Mouse (Mus musculus): ENCODE data around the gene Kif20b. TPM values are rescaled to one million over a fixed set of nuclear protein-coding genes. Genes with fewer than 3 reads are reported as not detected.

The Kif20b gene
- polyA plus RNA-seq, 1 experiment from 2014 or later, result 33.3 TPM

DNA sequence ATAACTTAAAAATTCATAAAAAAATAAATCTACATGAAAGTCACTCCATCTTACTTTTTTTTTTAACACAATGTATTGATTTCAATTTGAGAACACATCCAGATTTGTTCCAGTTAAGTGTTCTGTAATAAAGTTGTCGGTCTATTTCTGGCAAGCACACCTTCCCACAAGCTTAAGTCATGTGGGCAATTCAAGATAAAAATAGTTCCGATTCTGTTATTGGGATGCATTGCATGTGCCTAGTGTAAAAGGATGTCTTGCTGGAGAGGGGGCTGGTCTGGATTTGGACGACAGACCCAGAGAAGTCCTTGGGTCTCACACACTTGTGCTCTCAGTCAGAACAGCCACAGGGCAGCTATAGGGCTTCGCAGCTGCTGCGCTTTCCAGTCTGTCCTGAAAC is 15.4 kb upstream of the Kif20b start:
- ATAC-seq (replicated peaks; ENCODE audit: low FRiP score, low read depth) (no peak), DNase-seq (ENCODE audit: low spot score) (no peak)
- Histone ChIP-seq H3K4me1 (replicated peaks; ENCODE audit: insufficient read depth, low read length) (no peaks in the 10 kb centered on the region), H3K27ac (no peak overlapping the region), H3K4me3 (replicated peaks; ENCODE audit: low read depth, low read length) (no peak overlapping the region), H3K36me3 (ENCODE audit: insufficient read depth, low read length) (no peaks in the 10 kb centered on the region), H3K4me2 (ENCODE audit: low read length) (no peak overlapping the region), H3K9ac (ENCODE audit: low read depth, low read length) (no peak overlapping the region), H3K9me3 (replicated peaks; ENCODE audit: low read length) (no peaks in the 10 kb centered on the region), H3K27me3 (ENCODE audit: insufficient read depth, low read length) (no peaks in the 10 kb centered on the region)
- 76% methylated on average over 5 of the region's 5 CpGs for WGBS
- no peak for TF ChIP-seq CTCF (IDR thresholded peaks at IDR 0.05; ENCODE audit: low read depth)

DNA sequence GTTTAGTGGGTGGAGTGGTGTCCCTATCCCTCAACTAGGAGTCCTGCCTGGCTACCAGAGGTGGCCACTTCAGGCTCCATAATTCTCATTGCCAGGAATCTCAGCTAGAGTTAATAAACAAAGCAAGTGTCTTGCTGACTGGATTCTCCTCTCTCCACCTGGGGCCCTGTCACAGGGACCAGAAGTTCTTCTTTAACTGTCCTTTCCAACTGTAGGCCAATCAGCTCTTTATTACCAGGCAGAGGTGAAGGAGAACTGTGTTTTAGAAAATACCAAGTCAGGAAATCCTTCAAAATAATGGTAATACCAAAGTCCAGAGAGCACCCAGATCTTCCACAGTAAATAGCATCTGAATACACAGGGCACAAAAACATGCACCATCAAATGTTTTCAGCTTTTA is 9.8 kb upstream of the Kif20b start:
- Histone ChIP-seq H3K4me2 (ENCODE audit: low read length) (no peak overlapping the region), H3K4me3 (replicated peaks; ENCODE audit: low read depth, low read length) (no peak overlapping the region), H3K4me1 (replicated peaks; ENCODE audit: insufficient read depth, low read length) (no peaks in the 10 kb centered on the region), H3K9ac (ENCODE audit: low read depth, low read length) (no peak overlapping the region), H3K9me3 (replicated peaks; ENCODE audit: low read length) (no peaks in the 10 kb centered on the region), H3K27me3 (ENCODE audit: insufficient read depth, low read length) (no peaks in the 10 kb centered on the region), H3K27ac (no peak overlapping the region), H3K36me3 (ENCODE audit: insufficient read depth, low read length) (no peaks in the 10 kb centered on the region)
- no peak for ATAC-seq (replicated peaks; ENCODE audit: low FRiP score, low read depth)
- no peak for DNase-seq (ENCODE audit: low spot score)
- no peak for TF ChIP-seq CTCF (IDR thresholded peaks at IDR 0.05; ENCODE audit: low read depth)

DNA sequence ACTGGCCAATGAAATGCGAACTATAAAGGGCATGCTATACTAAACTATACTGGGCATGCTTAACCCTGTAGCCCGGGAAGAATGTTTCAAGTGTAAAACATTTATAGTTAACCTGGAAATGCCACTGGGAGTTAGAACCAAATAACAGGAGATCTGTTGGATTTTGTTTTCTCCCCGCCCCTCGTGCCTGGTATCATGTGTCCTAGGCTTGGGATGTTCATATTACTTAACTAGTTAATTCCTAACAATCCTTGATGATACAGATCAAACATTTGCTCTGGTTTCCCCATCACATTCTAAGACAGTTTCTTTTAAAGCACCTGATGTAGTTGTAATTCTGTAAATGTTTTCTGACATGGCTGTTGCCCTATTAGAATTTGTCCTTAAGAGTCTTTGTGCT is 2.1 kb upstream of the Kif20b start:
- no peak for DNase-seq (ENCODE audit: low spot score)
- 81% methylated on average over 4 of the region's 4 CpGs for WGBS
- H3K4me3 ChIP-seq (replicated peaks; ENCODE audit: low read depth, low read length), result no peak overlapping the region
- H3K9ac ChIP-seq (ENCODE audit: low read depth, low read length), result no peak overlapping the region
- no peaks in the 10 kb centered on the region for H3K4me1 ChIP-seq (replicated peaks; ENCODE audit: insufficient read depth, low read length)
- H3K27me3 ChIP-seq (ENCODE audit: insufficient read depth, low read length), result no peaks in the 10 kb centered on the region
- ATAC-seq (replicated peaks; ENCODE audit: low FRiP score, low read depth), result no peak
- no peak for TF ChIP-seq CTCF (IDR thresholded peaks at IDR 0.05; ENCODE audit: low read depth)
- no peak overlapping the region for H3K4me2 ChIP-seq (ENCODE audit: low read length)
- peaks cover 3% of the 10 kb centered on the region; the same call in 1 of the 2 replicates for H3K36me3 ChIP-seq (ENCODE audit: insufficient read depth, low read length)
- no peak overlapping the region for H3K27ac ChIP-seq
- H3K9me3 ChIP-seq (replicated peaks; ENCODE audit: low read length), result no peaks in the 10 kb centered on the region

DNA sequence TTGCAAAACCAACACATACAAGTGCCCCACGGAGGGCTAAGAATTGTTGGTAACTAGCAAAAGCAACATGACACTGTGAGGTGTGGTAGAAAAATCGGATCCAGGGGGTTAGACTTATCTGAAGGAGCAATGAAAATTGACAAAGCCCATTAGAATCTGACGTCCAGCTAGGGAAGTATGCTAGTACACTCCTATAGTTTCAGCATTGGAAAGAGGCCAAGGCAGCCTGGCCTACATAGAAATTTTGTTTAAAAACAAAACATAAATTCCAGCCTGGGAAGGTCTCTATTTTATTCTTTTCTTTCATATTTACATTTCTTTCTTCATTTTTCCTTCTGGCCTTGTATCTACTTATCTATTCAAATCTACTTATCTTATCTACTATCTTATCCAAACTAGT is 1.6 kb upstream of the Kif20b start:
- 70% methylated on average over 3 of the region's 3 CpGs for WGBS
- H3K4me3 ChIP-seq (replicated peaks; ENCODE audit: low read depth, low read length), result no peak overlapping the region
- no peak overlapping the region for H3K4me2 ChIP-seq (ENCODE audit: low read length)
- H3K4me1 ChIP-seq (replicated peaks; ENCODE audit: insufficient read depth, low read length), result no peaks in the 10 kb centered on the region
- TF ChIP-seq CTCF (IDR thresholded peaks at IDR 0.05; ENCODE audit: low read depth), result no peak
- no peak overlapping the region for H3K27ac ChIP-seq
- ATAC-seq (replicated peaks; ENCODE audit: low FRiP score, low read depth) (no peak), DNase-seq (ENCODE audit: low spot score) (no peak)
- no peaks in the 10 kb centered on the region for H3K27me3 ChIP-seq (ENCODE audit: insufficient read depth, low read length)
- no peaks in the 10 kb centered on the region for H3K9me3 ChIP-seq (replicated peaks; ENCODE audit: low read length)
- peaks cover 3% of the 10 kb centered on the region; the same call in 1 of the 2 replicates for H3K36me3 ChIP-seq (ENCODE audit: insufficient read depth, low read length)
- no peak overlapping the region for H3K9ac ChIP-seq (ENCODE audit: low read depth, low read length)

DNA sequence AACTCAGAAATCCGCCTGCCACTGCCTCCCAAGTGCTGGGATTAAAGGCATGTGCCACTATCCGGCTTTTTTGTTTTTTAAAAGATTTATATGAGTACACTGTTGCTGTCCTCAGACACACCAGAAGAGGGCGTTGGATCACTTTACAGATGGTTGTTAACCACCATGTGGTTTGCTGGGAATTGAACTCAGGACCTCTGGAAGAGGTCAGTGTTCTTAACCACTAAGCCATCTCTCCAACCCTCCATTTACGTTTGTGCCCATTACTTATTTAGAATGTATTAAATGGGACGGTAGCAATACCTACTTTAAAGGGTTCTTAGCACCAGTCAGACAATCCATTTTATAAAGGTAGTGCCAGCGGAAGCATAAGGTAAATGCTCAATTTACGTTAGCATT is 909 bp upstream of the Kif20b start:
- H3K9ac ChIP-seq (ENCODE audit: low read depth, low read length), result 0 out of 2 replicates have a peak overlapping the region, but pooled peaks have one; percentile 64
- 24% methylated on average over 7 of the region's 7 CpGs for WGBS
- ATAC-seq (replicated peaks; ENCODE audit: low FRiP score, low read depth), result no peak

DNA sequence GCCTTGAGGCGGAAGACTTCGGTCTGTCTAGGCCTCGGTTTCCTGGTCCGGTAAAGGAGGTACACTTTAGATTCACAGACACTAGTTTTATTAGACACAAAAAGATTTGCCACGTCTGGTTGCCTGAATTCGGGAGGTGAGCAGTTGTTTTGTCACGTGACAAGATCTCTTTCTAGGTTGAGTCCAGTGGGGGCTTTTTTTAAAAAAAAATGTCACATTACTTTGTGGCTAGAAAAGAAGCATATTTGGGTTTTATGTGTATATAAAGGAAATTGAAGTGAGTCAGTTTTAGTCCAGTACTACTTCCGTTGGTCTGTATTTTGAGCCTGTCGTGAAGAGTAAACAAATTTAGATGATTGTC is 422 bp downstream of the Kif20b start:
- H3K4me3 ChIP-seq (replicated peaks; ENCODE audit: low read depth, low read length), result peak overlapping the region; percentile 91
- peaks cover 3% of the 10 kb centered on the region; the same call in 1 of the 2 replicates for H3K36me3 ChIP-seq (ENCODE audit: insufficient read depth, low read length)
- DNase-seq (ENCODE audit: low spot score), result no peak
- peak overlapping the region; percentile 70 for H3K4me2 ChIP-seq (ENCODE audit: low read length)
- ATAC-seq (replicated peaks; ENCODE audit: low FRiP score, low read depth), result no peak
- whole genome bisulfite sequencing, result 0% methylated on average over 9 of the region's 9 CpGs
- no peaks in the 10 kb centered on the region for H3K27me3 ChIP-seq (ENCODE audit: insufficient read depth, low read length)
- no peaks in the 10 kb centered on the region for H3K9me3 ChIP-seq (replicated peaks; ENCODE audit: low read length)
- no peaks in the 10 kb centered on the region for H3K4me1 ChIP-seq (replicated peaks; ENCODE audit: insufficient read depth, low read length)
- no peak overlapping the region for H3K27ac ChIP-seq
- H3K9ac ChIP-seq (ENCODE audit: low read depth, low read length), result peak overlapping the region; percentile 64
- TF ChIP-seq CTCF (IDR thresholded peaks at IDR 0.05; ENCODE audit: low read depth), result no peak

More for the DNA sequence above, 909 bp upstream of the Kif20b start:
- H3K36me3 ChIP-seq (ENCODE audit: insufficient read depth, low read length), result peaks cover 3% of the 10 kb centered on the region; the same call in 1 of the 2 replicates
- peak; percentile 6 for DNase-seq (ENCODE audit: low spot score)
- H3K4me3 ChIP-seq (replicated peaks; ENCODE audit: low read depth, low read length), result peak overlapping the region; percentile 91
- TF ChIP-seq CTCF (IDR thresholded peaks at IDR 0.05; ENCODE audit: low read depth), result 0 out of 2 replicates have a peak, but pooled peaks have one; percentile 25
- H3K4me1 ChIP-seq (replicated peaks; ENCODE audit: insufficient read depth, low read length), result no peaks in the 10 kb centered on the region
- H3K4me2 ChIP-seq (ENCODE audit: low read length), result peak overlapping the region; percentile 70
- no peak overlapping the region for H3K27ac ChIP-seq
- no peaks in the 10 kb centered on the region for H3K27me3 ChIP-seq (ENCODE audit: insufficient read depth, low read length)
- no peaks in the 10 kb centered on the region for H3K9me3 ChIP-seq (replicated peaks; ENCODE audit: low read length)

DNA sequence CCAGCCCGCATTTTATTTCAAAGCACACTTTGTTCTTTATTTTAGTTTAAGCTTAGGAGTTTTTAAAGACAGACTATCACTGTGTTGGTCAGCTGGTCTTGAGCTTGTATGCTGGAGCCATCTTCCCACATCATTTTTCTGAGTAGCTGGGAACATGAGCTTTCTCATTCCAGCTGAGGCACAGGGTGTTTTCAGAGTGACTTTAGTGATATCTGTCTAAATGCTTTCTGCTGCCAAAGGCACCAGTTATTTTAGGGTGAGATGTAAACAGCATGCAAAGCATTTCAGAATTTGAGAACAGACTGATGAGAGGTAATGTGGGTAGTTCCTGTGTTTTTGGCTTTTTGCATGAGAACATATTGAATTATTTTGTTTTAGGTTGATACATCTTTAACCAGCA is 25.0 kb downstream of the Kif20b start:
- no peak overlapping the region for H3K4me2 ChIP-seq (ENCODE audit: low read length)
- no peak overlapping the region for H3K27ac ChIP-seq
- no peaks in the 10 kb centered on the region for H3K4me1 ChIP-seq (replicated peaks; ENCODE audit: insufficient read depth, low read length)
- TF ChIP-seq CTCF (IDR thresholded peaks at IDR 0.05; ENCODE audit: low read depth), result no peak
- ATAC-seq (replicated peaks; ENCODE audit: low FRiP score, low read depth), result no peak
- no peaks in the 10 kb centered on the region for H3K27me3 ChIP-seq (ENCODE audit: insufficient read depth, low read length)
- H3K9ac ChIP-seq (ENCODE audit: low read depth, low read length), result no peak overlapping the region
- WGBS, result 100% methylated on average over 1 of the region's 1 CpGs
- H3K36me3 ChIP-seq (ENCODE audit: insufficient read depth, low read length), result peaks cover 14% of the 10 kb centered on the region
- no peak overlapping the region for H3K4me3 ChIP-seq (replicated peaks; ENCODE audit: low read depth, low read length)
- DNase-seq (ENCODE audit: low spot score), result no peak
- H3K9me3 ChIP-seq (replicated peaks; ENCODE audit: low read length), result no peaks in the 10 kb centered on the region
